Mouse (Mus musculus) liver, adult 2 months (tissue): ENCODE measurements around the gene Scn3b. TPM values are rescaled to one million over a fixed set of nuclear protein-coding genes. Genes with fewer than 3 reads are reported as not detected.
A peak's percentile ranks its signal among the peaks of the same experiment; 100 is the strongest.

Experiments used
- DNase-seq: peaks from one replicate; pipeline ENCODE4 v3.0.0-alpha.2; 2011; ENCODE audit warnings: low read depth, low spot score; ENCODE audit errors: extremely low read depth
- H3K27ac ChIP-seq: fragments of 200-500 bp; replicated peaks from 2 replicates; pipeline ENCODE4 v1.5.1; 2012; ENCODE audit warnings: low read depth, mild to moderate bottlenecking, control low read depth, inconsistent platforms, low read length; ENCODE audit not compliant: insufficient read depth
- H3K27me3 ChIP-seq: fragments of 200-500 bp; 2 replicates; pipeline ENCODE4 v1.6.1; 2012; ENCODE audit warnings: mild to moderate bottlenecking, moderate library complexity, low read length, inconsistent platforms; ENCODE audit not compliant: control insufficient read depth, insufficient read depth
- H3K36me3 ChIP-seq: fragments of 200-500 bp; 2 replicates; pipeline ENCODE4 v1.6.1; 2012; ENCODE audit warnings: low read length, inconsistent platforms; ENCODE audit not compliant: control insufficient read depth, insufficient read depth
- H3K4me1 ChIP-seq: fragments of 200-500 bp; 2 replicates; pipeline ENCODE4 v1.6.1; 2011; ENCODE audit warnings: low read length; ENCODE audit not compliant: control insufficient read depth, insufficient read depth
- H3K4me3 ChIP-seq: fragments of 200-500 bp; 2 replicates; pipeline ENCODE4 v1.5.1; 2011; ENCODE audit warnings: low read depth, mild to moderate bottlenecking, control low read depth, low read length, moderate library complexity; ENCODE audit not compliant: insufficient read depth
- H3K79me2 ChIP-seq: fragments of 200-500 bp; 2 replicates; pipeline ENCODE4 v1.6.1; 2012; ENCODE audit warnings: inconsistent platforms, mild to moderate bottlenecking, low read length, moderate library complexity; ENCODE audit not compliant: control insufficient read depth, insufficient read depth
- H3K9ac ChIP-seq: fragments of 200-500 bp; 2 replicates; pipeline ENCODE4 v1.6.1; 2012; ENCODE audit warnings: low read depth, mild to moderate bottlenecking, control low read depth, inconsistent platforms, low read length
- CTCF ChIP-seq: fragments of 200-500 bp; IDR thresholded peaks from 2 replicates; pipeline ENCODE4 v1.5.1; 2011; ENCODE audit warnings: low read depth, low read length, control low read depth
- POLR2A ChIP-seq: fragments of 200-500 bp; IDR thresholded peaks from 2 replicates; pipeline ENCODE4 v1.6.1; 2011; ENCODE audit warnings: low read length, control low read depth; ENCODE audit not compliant: insufficient read depth; ENCODE audit errors: extremely low read depth
- WGBS: fragments of 180-500 bp; shearing (Covaris S2); methylation state at CpG from one replicate; pipeline ENCODE4 v1.1.7; 2018; 5-methylcytosine and 5-hydroxymethylcytosine counted together
- polyA plus RNA-seq: library from polyadenylated mRNA; depleted of rRNA; stranded (reverse); fragments of >200 nt; gene quantifications from 2 replicates; pipeline ENCODE4 v1.2.3, GENCODE M21; 2012
- total RNA-seq: library from RNA; depleted of rRNA; stranded (reverse); fragments of >200 nt; gene quantifications from 2 replicates; pipeline ENCODE4 v1.2.3, GENCODE M21; 2014

Scn3b gene
- total and polyA plus RNA-seq, 2 experiments, result 0.09 TPM; not detected in 1

DNA sequence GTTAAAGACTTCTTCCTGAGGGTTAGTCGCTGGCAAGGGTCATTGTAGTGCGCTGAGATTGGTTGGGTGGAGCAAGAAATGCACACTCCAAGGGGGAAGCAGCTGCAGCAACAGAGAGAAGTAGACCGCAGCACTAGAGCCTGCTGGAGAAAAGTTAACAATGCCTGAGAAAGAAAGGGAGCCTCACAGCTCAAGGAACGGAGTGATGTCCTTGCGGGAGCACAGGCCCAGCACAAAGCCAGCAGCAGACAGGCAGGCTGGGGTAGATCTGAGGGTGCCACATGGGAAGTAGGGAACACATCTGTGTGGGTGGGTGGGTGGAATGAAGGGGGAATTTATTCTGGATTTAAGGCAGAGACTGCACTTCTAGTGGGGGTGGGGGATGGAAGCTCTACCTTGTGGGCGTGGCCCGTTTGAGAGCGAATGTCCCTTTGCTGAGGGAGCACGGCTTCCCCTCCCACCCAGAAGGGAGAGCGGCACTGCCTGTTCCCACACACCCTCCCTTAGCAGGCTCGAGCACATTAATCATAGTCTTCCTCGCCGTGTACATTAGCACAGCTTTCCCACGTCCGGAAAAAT is 27.7 kb upstream of the Scn3b start:
- Histone ChIP-seq H3K27ac (no peak overlapping the region), H3K36me3 (no peaks in the 10 kb centered on the region), H3K4me3 (peak overlapping the region; percentile 37), H3K79me2 (no peaks in the 10 kb centered on the region), H3K4me1 (no peaks in the 10 kb centered on the region; the same call in 1 of the 2 replicates), H3K27me3 (no peaks in the 10 kb centered on the region), H3K9ac (0 out of 2 replicates have a peak overlapping the region, but pooled peaks have one; percentile 14)
- 11% methylated on average over 15 of the region's 15 CpGs for WGBS
- TF ChIP-seq CTCF (no peak), POLR2A (no peak)
- peak; percentile 5 for DNase-seq

DNA sequence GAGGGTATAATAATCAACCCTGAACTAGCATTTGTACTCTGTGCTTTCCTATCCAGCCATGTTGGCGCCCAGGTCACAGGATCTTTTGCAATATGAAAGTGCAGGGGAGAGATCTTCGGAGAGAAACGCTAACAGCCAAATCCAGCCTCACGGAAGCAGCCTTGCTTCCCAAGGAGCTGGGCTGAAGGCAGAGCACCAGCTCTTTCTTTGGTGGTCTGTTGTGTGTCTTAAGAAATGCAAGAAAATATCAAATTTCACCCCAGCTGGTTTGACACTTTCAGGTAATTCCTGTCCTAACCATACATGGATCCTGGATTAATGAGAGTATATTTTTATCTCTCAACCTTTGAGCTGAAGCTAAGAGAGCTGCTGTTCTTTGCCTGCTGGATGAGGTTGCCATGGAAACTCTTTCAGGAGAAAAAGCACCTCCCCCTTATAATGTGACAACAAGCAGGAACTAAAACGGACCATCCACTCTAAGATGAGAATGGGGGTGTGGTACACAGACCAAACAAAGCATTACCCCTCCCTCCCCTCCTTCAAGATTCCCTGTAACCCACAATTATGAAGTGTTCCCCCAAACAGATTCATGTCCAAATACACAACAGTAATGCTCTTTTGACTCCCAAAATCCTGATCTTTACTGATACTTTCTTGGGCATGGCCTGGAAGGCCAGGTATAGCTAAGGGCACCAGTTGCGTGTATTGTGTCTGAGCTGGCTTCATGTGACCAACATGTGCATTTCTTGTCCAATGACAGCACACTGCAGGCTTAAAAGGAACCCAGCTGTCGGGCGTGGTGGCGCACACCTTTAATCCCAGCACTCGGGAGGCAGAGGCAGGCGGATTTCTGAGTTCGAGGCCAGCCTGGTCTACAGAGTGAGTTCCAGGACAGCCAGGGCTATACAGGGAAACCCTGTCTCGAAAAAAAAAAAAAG is 26.8 kb upstream of the Scn3b start:
- DNase-seq, result peak; percentile 24
- no peaks in the 10 kb centered on the region; the same call in 1 of the 2 replicates for H3K4me1 ChIP-seq
- H3K27me3 ChIP-seq, result no peaks in the 10 kb centered on the region
- no peak overlapping the region for H3K9ac ChIP-seq
- WGBS, result 55% methylated on average over 13 of the region's 13 CpGs
- no peak overlapping the region for H3K27ac ChIP-seq
- peak overlapping the region; percentile 37; the same call in 1 of the 2 replicates for H3K4me3 ChIP-seq
- no peaks in the 10 kb centered on the region for H3K79me2 ChIP-seq
- no peaks in the 10 kb centered on the region for H3K36me3 ChIP-seq
- TF ChIP-seq CTCF, result no peak
- TF ChIP-seq POLR2A, result no peak

DNA sequence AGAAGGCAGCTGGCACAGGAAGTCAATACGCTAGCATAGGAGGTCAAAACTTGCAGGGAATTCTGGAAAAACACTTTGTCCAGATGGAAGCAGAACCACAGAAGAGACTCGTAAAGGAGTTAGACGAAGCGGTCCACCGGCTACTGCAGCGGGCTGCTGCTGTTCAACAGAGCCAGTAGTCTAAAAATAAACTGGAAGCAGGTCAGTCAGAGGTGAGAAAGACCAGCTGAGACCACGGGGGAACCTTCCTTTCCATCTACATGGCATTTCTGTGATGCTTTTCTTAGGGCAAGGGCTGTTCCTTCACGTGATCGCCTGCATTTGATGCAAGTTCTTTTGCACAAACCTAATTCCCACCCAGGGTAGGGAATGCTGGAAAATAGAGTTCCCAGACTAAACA is 23.6 kb upstream of the Scn3b start:
- 80% methylated on average over 9 of the region's 9 CpGs for WGBS
- Histone ChIP-seq H3K79me2 (no peaks in the 10 kb centered on the region), H3K27ac (no peak overlapping the region), H3K27me3 (no peaks in the 10 kb centered on the region), H3K9ac (no peak overlapping the region), H3K36me3 (no peaks in the 10 kb centered on the region), H3K4me3 (no peak overlapping the region), H3K4me1 (no peaks in the 10 kb centered on the region; the same call in 1 of the 2 replicates)
- DNase-seq, result no peak
- TF ChIP-seq POLR2A (no peak), CTCF (no peak)

GRCm38 (mm10) chr9:40245974-40246665 is 22.9 kb upstream of the Scn3b start:
- DNase-seq, result no peak

GRCm38 (mm10) chr9:40246702-40247101 is 22.3 kb upstream of the Scn3b start:
- Histone ChIP-seq H3K36me3 (no peaks in the 10 kb centered on the region), H3K27me3 (no peaks in the 10 kb centered on the region), H3K4me1 (no peaks in the 10 kb centered on the region), H3K4me3 (no peak overlapping the region), H3K79me2 (no peaks in the 10 kb centered on the region), H3K27ac (no peak overlapping the region), H3K9ac (no peak overlapping the region)
- no peak for DNase-seq
- 87% methylated on average over 6 of the region's 6 CpGs for WGBS
- TF ChIP-seq POLR2A, result no peak
- TF ChIP-seq CTCF, result no peak

More at GRCm38 (mm10) chr9:40245974-40246665, 22.9 kb upstream of the Scn3b start:
- no peak overlapping the region for H3K9ac ChIP-seq
- H3K4me1 ChIP-seq, result no peaks in the 10 kb centered on the region; the same call in 1 of the 2 replicates
- H3K36me3 ChIP-seq, result no peaks in the 10 kb centered on the region
- 85% methylated on average over 7 of the region's 7 CpGs for WGBS
- no peaks in the 10 kb centered on the region for H3K79me2 ChIP-seq
- no peaks in the 10 kb centered on the region for H3K27me3 ChIP-seq
- H3K27ac ChIP-seq, result no peak overlapping the region
- H3K4me3 ChIP-seq, result no peak overlapping the region
- TF ChIP-seq POLR2A, result no peak
- no peak for TF ChIP-seq CTCF
